Mouse (Mus musculus): Measurements from ENCODE around the gene Stard7.

GRCm38 (mm10) chr2:127324456-127324855, 54.4 kb downstream of the Stard7 start:
- no peak for TF ChIP-seq CTCF (IDR thresholded peaks at IDR 0.05; ENCODE audit: low read depth)
- TF ChIP-seq EP300 (IDR thresholded peaks at IDR 0.05; ENCODE audit: low read depth) = no peak

Data from heart, postnatal 0 days (tissue).